Mouse (Mus musculus): ENCODE results near the gene Maip1. TPM values are rescaled to one million over a fixed set of nuclear protein-coding genes. Genes with fewer than 3 reads are reported as not detected.
A peak's percentile ranks its signal among the peaks of the same experiment; 100 is the strongest.

Gene Maip1
- 10 to 100 TPM in 3 of 4 experiments, 1 to 10 TPM in 1; 10.0 to 11.9 (median 10.9) TPM for total RNA-seq (2022)

GRCm38 (mm10) chr1:57406187-57407151 lies at the start of gene Maip1, which contains the start of gene Tyw5:
Gene Maip1, plus strand, starts transcription at chr1:57406328.
Gene Tyw5, minus strand, starts transcription at chr1:57407101.
- peak; percentile 84 for DNase-seq (ENCODE audit: low spot score)

GRCm38 (mm10) chr1:57358546-57358945 lies 47.6 kb upstream of the Maip1 start:
- DNase-seq (ENCODE audit: low spot score): no peak

GRCm38 (mm10) chr1:57367446-57367845 lies 38.7 kb upstream of the Maip1 start:
- no peak for DNase-seq (ENCODE audit: low spot score)

- no peak for DNase-seq (ENCODE audit: low spot score)
Measured at GRCm38 (mm10) chr1:57369111-57369510, 37.0 kb upstream of the Maip1 start.

GRCm38 (mm10) chr1:57370451-57370850 lies 35.7 kb upstream of the Maip1 start:
- no peak for DNase-seq (ENCODE audit: low spot score)

GRCm38 (mm10) chr1:57375276-57375675 lies 30.9 kb upstream of the Maip1 start:
- no peak for DNase-seq (ENCODE audit: low spot score)

- DNase-seq (ENCODE audit: low spot score): no peak
Measured at GRCm38 (mm10) chr1:57376806-57377205, 29.3 kb upstream of the Maip1 start.

GRCm38 (mm10) chr1:57377376-57378341 lies 28.5 kb upstream of the Maip1 start, which contains the start of gene 1700066M21Rik:
Gene 1700066M21Rik, plus strand, starts transcription at chr1:57377620.
- peak; percentile 91 for DNase-seq (ENCODE audit: low spot score)

- no peak for DNase-seq (ENCODE audit: low spot score)
Measured at GRCm38 (mm10) chr1:57386519-57386918, 19.6 kb upstream of the Maip1 start.

- DNase-seq (ENCODE audit: low spot score): no peak
Measured at GRCm38 (mm10) chr1:57387876-57388275, 18.3 kb upstream of the Maip1 start.

- no peak for DNase-seq (ENCODE audit: low spot score)
Measured at GRCm38 (mm10) chr1:57388402-57389155, 17.5 kb upstream of the Maip1 start.

GRCm38 (mm10) chr1:57390993-57391790 lies 14.9 kb upstream of the Maip1 start:
- no peak for DNase-seq (ENCODE audit: low spot score)

GRCm38 (mm10) chr1:57392417-57392816 lies 13.7 kb upstream of the Maip1 start:
- DNase-seq (ENCODE audit: low spot score): no peak

GRCm38 (mm10) chr1:57394051-57394450 lies 12.1 kb upstream of the Maip1 start:
- peak; percentile 43 for DNase-seq (ENCODE audit: low spot score)

GRCm38 (mm10) chr1:57400321-57400720 lies 5.8 kb upstream of the Maip1 start:
- DNase-seq (ENCODE audit: low spot score): no peak

GRCm38 (mm10) chr1:57400877-57401276 lies 5.3 kb upstream of the Maip1 start:
- no peak for DNase-seq (ENCODE audit: low spot score)

GRCm38 (mm10) chr1:57402116-57402515 lies 4.0 kb upstream of the Maip1 start:
- no peak for DNase-seq (ENCODE audit: low spot score)

GRCm38 (mm10) chr1:57408994-57409393 lies 2.9 kb downstream of the Maip1 start:
- DNase-seq (ENCODE audit: low spot score): no peak

- DNase-seq (ENCODE audit: low spot score): no peak
Measured at GRCm38 (mm10) chr1:57413397-57413796, 7.3 kb downstream of the Maip1 start.

- peak; percentile 26 for DNase-seq (ENCODE audit: low spot score)
Measured at GRCm38 (mm10) chr1:57423696-57424095, 17.6 kb downstream of the Maip1 start.

Measured in heart, adult 8-10 months (tissue).